ENCODE assay signal across 18 mouse cellular contexts in genomic region chr5:65541889-65542288, GRCm38 (mm10). TPM values are rescaled to one million over a fixed set of nuclear protein-coding genes. Genes with fewer than 3 reads are reported as not detected.
"Had no signal": no experiment of that assay in that cellular context is flagged by ENCODE, and none has a peak within 500 bp of the region (broad histone marks: within the 10 kb centered on the region; RNA-seq: fewer than 3 reads in every experiment).

No protein-coding gene starts in this region.

- H3K27me3 ChIP-seq: midbrain, embryonic 13.5 days; midbrain, embryonic 15.5 days; neural tube, embryonic 12.5 days; stomach, embryonic 15.5 days had no signal

- H3K27ac ChIP-seq: midbrain, embryonic 10.5 days; midbrain, embryonic 13.5 days; midbrain, embryonic 15.5 days; neural tube, embryonic 12.5 days; stomach, embryonic 15.5 days; stomach, postnatal 0 days had no signal

- H3K9me3 ChIP-seq: midbrain, embryonic 10.5 days; midbrain, embryonic 13.5 days; midbrain, embryonic 15.5 days; neural tube, embryonic 12.5 days; stomach, embryonic 15.5 days had no signal

- DNase-seq: lung, adult 18-20 months; lung, embryonic 14.5 days; lung, postnatal 10 days; lung, postnatal 4 days; thymus, adult 18-20 months; thymus, postnatal 14 days; thymus, postnatal 36 days had no signal

- H3K4me2 ChIP-seq: lung, embryonic 14.5 days; midbrain, embryonic 13.5 days; midbrain, embryonic 15.5 days; neural tube, embryonic 12.5 days; stomach, embryonic 15.5 days had no signal

- H3K4me3 ChIP-seq: midbrain, embryonic 10.5 days; midbrain, embryonic 13.5 days; midbrain, embryonic 15.5 days; neural tube, embryonic 12.5 days; stomach, embryonic 15.5 days had no signal

- H3K9ac ChIP-seq: lung, embryonic 14.5 days; midbrain, embryonic 13.5 days; midbrain, embryonic 15.5 days; neural tube, embryonic 12.5 days; stomach, embryonic 15.5 days had no signal

- H3K36me3 ChIP-seq: midbrain, embryonic 13.5 days; midbrain, embryonic 15.5 days; neural tube, embryonic 12.5 days; stomach, embryonic 15.5 days had no signal

- ATAC-seq: midbrain, embryonic 13.5 days; midbrain, embryonic 15.5 days had no signal

RNA-seq across cellular contexts. Expression of gene Gm43552, which starts 49.3 kb away (rescaled TPM):
- polyA plus RNA-seq: liver, embryonic 16.5 days; lung, embryonic 14.5 days; lung, embryonic 16.5 days; midbrain, embryonic 10.5 days; midbrain, embryonic 13.5 days; midbrain, postnatal 0 days; neural tube, embryonic 12.5 days; neural tube, embryonic 14.5 days; spleen, adult 2 months; stomach, postnatal 0 days had no signal
